Mouse (Mus musculus): ENCODE results near the gene Adgrf3. TPM values are rescaled to one million over a fixed set of nuclear protein-coding genes. Genes with fewer than 3 reads are reported as not detected.
A peak's percentile ranks its signal among the peaks of the same experiment; 100 is the strongest.

Gene Adgrf3
- total and polyA plus RNA-seq, 3 experiments = 1.0 to 2.3 (median 2.2) TPM

- TF ChIP-seq MXI1 (IDR thresholded peaks at IDR 0.05; ENCODE audit: low read depth, low read length) (peak; percentile 41; the same call in 1 of the 2 replicates), JUN (IDR thresholded peaks at IDR 0.05; ENCODE audit: insufficient read depth, low read depth, low read length) (no peak), KAT2A (IDR thresholded peaks at IDR 0.05; ENCODE audit: insufficient replicate concordance, low read length) (no peak), CHD2 (IDR thresholded peaks at IDR 0.05; ENCODE audit: low read length) (no peak)
These were observed 1.8 kb upstream of the Adgrf3 start (continued) for GRCm38 (mm10) chr5:30207276-30207675.

GRCm38 (mm10) chr5:30205034-30205433 is 488 bp downstream of the Adgrf3 start:
- H3K4me3 ChIP-seq (replicated peaks in 1 of 3; ENCODE audit: low read depth in 2 of 3, low read length in 2 of 3, poor library complexity in 1 of 3) = no peak overlapping the region
- H3K36me3 ChIP-seq (replicated peaks in 1 of 2; ENCODE audit: control insufficient read depth in 1 of 2, insufficient read depth in 1 of 2, low read length in 1 of 2) = no peaks in the 10 kb centered on the region
- TF ChIP-seq ETS1 (conservative IDR thresholded peaks at IDR 0.05; ENCODE audit: low read depth, low read length) = no peak
- H3K79me2 ChIP-seq (replicated peaks; ENCODE audit: control insufficient read depth, extremely low read depth, insufficient read depth, poor library complexity, severe bottlenecking) = no peaks in the 10 kb centered on the region
- no peak overlapping the region for H3K27ac ChIP-seq (ENCODE audit: insufficient read depth, low read depth)
- H3K4me2 ChIP-seq (ENCODE audit: insufficient read depth, low read depth, poor library complexity, severe bottlenecking) = no peak overlapping the region
- in situ Hi-C loops (cut with MboI; ENCODE audit: low pct_ligation_motif_present, low pct_unique_long_range_greater_than_20kb, low sequenced_read_pairs) = no loop called here
- H3K27me3 ChIP-seq (replicated peaks) = no peaks in the 10 kb centered on the region
- dilution Hi-C loops (cut with MboI; ENCODE audit: extremely low pct_ligation_motif_present, extremely low pct_unique_long_range_greater_than_20kb, low sequenced_read_pairs) = no loop called here
- H3K9me3 ChIP-seq (replicated peaks; ENCODE audit: low read length) = no peaks in the 10 kb centered on the region
- H3K4me1 ChIP-seq (ENCODE audit: control insufficient read depth in 1 of 2, insufficient read depth in 2 of 2) = peaks cover 6 to 20% of the 10 kb centered on the region in 2 experiments
- no peak for DNase-seq (ENCODE audit: extremely low read depth)
- H3K9ac ChIP-seq (ENCODE audit: insufficient read depth, low read depth) = no peak overlapping the region

- Histone ChIP-seq H3K9me3 (replicated peaks; ENCODE audit: low read length) (no peaks in the 10 kb centered on the region), H3K79me2 (replicated peaks; ENCODE audit: control insufficient read depth, extremely low read depth, insufficient read depth, poor library complexity, severe bottlenecking) (no peaks in the 10 kb centered on the region), H3K27ac (ENCODE audit: insufficient read depth, low read depth) (no peak overlapping the region), H3K9ac (ENCODE audit: insufficient read depth, low read depth) (no peak overlapping the region), H3K36me3 (replicated peaks in 1 of 2; ENCODE audit: control insufficient read depth in 1 of 2, insufficient read depth in 1 of 2, low read length in 1 of 2) (no peaks in the 10 kb centered on the region), H3K4me1 (ENCODE audit: control insufficient read depth in 1 of 2, insufficient read depth in 2 of 2) (peaks cover 6 to 20% of the 10 kb centered on the region in 2 experiments), H3K4me3 (replicated peaks in 1 of 3; ENCODE audit: low read depth in 2 of 3, low read length in 2 of 3, poor library complexity in 1 of 3) (no peak overlapping the region), H3K4me2 (ENCODE audit: insufficient read depth, low read depth, poor library complexity, severe bottlenecking) (no peak overlapping the region), H3K27me3 (replicated peaks) (no peaks in the 10 kb centered on the region)
- DNase-seq (ENCODE audit: extremely low read depth) = no peak
- dilution Hi-C loops (cut with MboI; ENCODE audit: extremely low pct_ligation_motif_present, extremely low pct_unique_long_range_greater_than_20kb, low sequenced_read_pairs) (no loop called here), in situ Hi-C loops (cut with MboI; ENCODE audit: low pct_ligation_motif_present, low pct_unique_long_range_greater_than_20kb, low sequenced_read_pairs) (no loop called here)
- TF ChIP-seq TCF12 (IDR thresholded peaks at IDR 0.05; ENCODE audit: low read depth, low read length) (no peak), EP300 (IDR thresholded peaks at IDR 0.05; ENCODE audit: low read length) (no peak), ZKSCAN1 (IDR thresholded peaks at IDR 0.05; ENCODE audit: borderline replicate concordance, low read depth, low read length) (no peak), USF2 (conservative IDR thresholded peaks at IDR 0.05; ENCODE audit: low read depth, low read length) (no peak), HCFC1 (IDR thresholded peaks at IDR 0.05; ENCODE audit: low read depth, low read length) (no peak), TBP (conservative IDR thresholded peaks at IDR 0.05; ENCODE audit: low read depth, low read length) (no peak), PAX5 (IDR thresholded peaks at IDR 0.05; ENCODE audit: low read length) (no peak), KAT2A (IDR thresholded peaks at IDR 0.05; ENCODE audit: insufficient replicate concordance, low read length) (no peak), MAFK (IDR thresholded peaks at IDR 0.05; ENCODE audit: insufficient replicate concordance, low read length) (no peak), MXI1 (IDR thresholded peaks at IDR 0.05; ENCODE audit: low read depth, low read length) (no peak), MAX (IDR thresholded peaks at IDR 0.05; ENCODE audit: low read length) (no peak), RAD21 (IDR thresholded peaks at IDR 0.05; ENCODE audit: low read depth, low read length) (no peak), POLR2A (IDR thresholded peaks at IDR 0.05; ENCODE audit: low read depth, low read length) (no peak), ZNF384 (IDR thresholded peaks at IDR 0.05; ENCODE audit: low read depth, low read length) (no peak), MAZ (IDR thresholded peaks at IDR 0.05; ENCODE audit: low read depth, low read length) (no peak), GABPA (IDR thresholded peaks at IDR 0.05; ENCODE audit: insufficient replicate concordance, low read depth, low read length) (no peak)
These were observed 1.1 kb downstream of the Adgrf3 start for GRCm38 (mm10) chr5:30204441-30204840.
